Mouse (Mus musculus) G1E (cell line): ENCODE measurements around the gene Elovl6.

Source experiments
- CTCF ChIP-seq: IDR thresholded peaks from 2 replicates; pipeline ENCODE4 v1.5.1; 2012; ENCODE audit warnings: low read depth, low read length, inconsistent platforms, mixed read lengths
- GATA1 ChIP-seq: IDR thresholded peaks from 2 replicates; pipeline ENCODE4 v1.6.1; 2012; ENCODE audit warnings: borderline replicate concordance, low read length, inconsistent platforms, mixed read lengths
- GATA2 ChIP-seq: IDR thresholded peaks from 2 replicates; pipeline ENCODE4 v1.6.1; 2012; ENCODE audit warnings: low read depth, low read length, inconsistent platforms, borderline replicate concordance
- POLR2AphosphoS5 ChIP-seq: IDR thresholded peaks from 2 replicates; pipeline ENCODE4 v1.6.1; 2012; ENCODE audit warnings: low read depth, low read length, inconsistent platforms; ENCODE audit not compliant: insufficient replicate concordance
- TAL1 ChIP-seq: conservative IDR thresholded peaks from 2 replicates; pipeline ENCODE4 v1.6.1; 2012; ENCODE audit warnings: low read depth, low read length, inconsistent platforms, mixed read lengths

GRCm38 (mm10) chr3:129682389-129682788, 150.2 kb downstream of the Elovl6 start:
- TF ChIP-seq CTCF, result no peak
- TF ChIP-seq POLR2AphosphoS5, result no peak
- TF ChIP-seq GATA1, result no peak
- no peak for TF ChIP-seq TAL1
- no peak for TF ChIP-seq GATA2
